In genomic region chr4:117189856-117190543, GRCm38 (mm10) we compare ENCODE assay signal across 8 mouse cellular contexts. TPM values are rescaled to one million over a fixed set of nuclear protein-coding genes. Genes with fewer than 3 reads are reported as not detected.
A peak's percentile ranks its signal among the peaks of the same experiment; 100 is the strongest.
DNase-seq lines count a peak whose midpoint lies in the region; ATAC-seq and TF ChIP-seq lines count a peak whose summit lies in the region.

No protein-coding gene starts in this region.

- no peak for TF ChIP-seq POLR2A in thymus, adult 2 months (IDR thresholded peaks at IDR 0.05; ENCODE audit: control insufficient read depth, extremely low read depth, insufficient read depth, low read length, poor library complexity)
- TF ChIP-seq POLR2A in kidney, adult 2 months (IDR thresholded peaks at IDR 0.05; ENCODE audit: low read depth, low read length), result peak; percentile 59

- peak overlapping the region; percentile 24; the same call in 1 of the 2 replicates for H3K27ac ChIP-seq in thymus, adult 2 months (ENCODE audit: control insufficient read depth, insufficient read depth, low read length)
- peak overlapping the region; percentile 78 for H3K27ac ChIP-seq in kidney, adult 2 months (ENCODE audit: insufficient read depth, low read depth, low read length)
- peak overlapping the region; percentile 82 for H3K27ac ChIP-seq in liver, embryonic 16.5 days (ENCODE audit: low read length)
- H3K27ac ChIP-seq in neural tube, embryonic 14.5 days (ENCODE audit: low read depth, low read length), result peak overlapping the region; percentile 25; the same call in 1 of the 2 replicates

- TF ChIP-seq CTCF in thymus, adult 2 months (IDR thresholded peaks at IDR 0.05; ENCODE audit: borderline replicate concordance, control insufficient read depth, extremely low read depth, insufficient read depth, low read length, poor library complexity), result no peak
- TF ChIP-seq CTCF in kidney, adult 2 months (conservative IDR thresholded peaks at IDR 0.05; ENCODE audit: insufficient read depth, insufficient read length, low read depth, low read length), result no peak

- WGBS in thymus, adult 2 months, result 2% methylated on average over 9 of the region's 9 CpGs
- 1% methylated on average over 9 of the region's 9 CpGs for WGBS in kidney, adult 2 months
- under 1% methylated on average over 9 of the region's 9 CpGs for WGBS in liver, embryonic 16.5 days (ENCODE audit: insufficient replicate concordance)
- WGBS in neural tube, embryonic 14.5 days, result under 1% methylated on average over 9 of the region's 9 CpGs

- no peaks in the 10 kb centered on the region for H3K9me3 ChIP-seq in liver, embryonic 16.5 days (replicated peaks; ENCODE audit: control insufficient read depth, low read length)
- H3K9me3 ChIP-seq in neural tube, embryonic 14.5 days (ENCODE audit: control insufficient read depth, low read length), result no peaks in the 10 kb centered on the region

- peak overlapping the region; percentile 72 for H3K9ac ChIP-seq in liver, embryonic 16.5 days (ENCODE audit: low read depth, low read length)
- H3K9ac ChIP-seq in neural tube, embryonic 14.5 days (replicated peaks; ENCODE audit: low read depth, low read length), result peak overlapping the region; percentile 43; the same call in 1 of the 2 replicates

- H3K4me1 ChIP-seq in thymus, adult 2 months (replicated peaks; ENCODE audit: control insufficient read depth, insufficient read depth, low read length), result 0 out of 2 replicates have a peak, but pooled peaks cover 2% of the 10 kb centered on the region
- H3K4me1 ChIP-seq in kidney, adult 2 months (ENCODE audit: control insufficient read depth, insufficient read depth, low read length), result peaks cover 6% of the 10 kb centered on the region
- peaks cover 5% of the 10 kb centered on the region for H3K4me1 ChIP-seq in liver, embryonic 16.5 days (ENCODE audit: control insufficient read depth, low read depth, low read length)
- no peaks in the 10 kb centered on the region for H3K4me1 ChIP-seq in neural tube, embryonic 14.5 days (ENCODE audit: control insufficient read depth, insufficient read depth, low read length)

- H3K36me3 ChIP-seq in thymus, adult 2 months (ENCODE audit: control insufficient read depth, insufficient read depth, low read length), result no peaks in the 10 kb centered on the region
- H3K36me3 ChIP-seq in kidney, adult 2 months (ENCODE audit: control insufficient read depth, insufficient read depth, low read length), result no peaks in the 10 kb centered on the region
- no peaks in the 10 kb centered on the region for H3K36me3 ChIP-seq in liver, embryonic 16.5 days (ENCODE audit: control insufficient read depth, insufficient read depth)
- no peaks in the 10 kb centered on the region for H3K36me3 ChIP-seq in neural tube, embryonic 14.5 days (ENCODE audit: control insufficient read depth, insufficient read depth, low read length)

- H3K4me2 ChIP-seq in liver, embryonic 16.5 days (ENCODE audit: low read depth, low read length), result peak overlapping the region; percentile 65
- H3K4me2 ChIP-seq in neural tube, embryonic 14.5 days (ENCODE audit: low read depth, low read length), result peak overlapping the region; percentile 35; the same call in 1 of the 2 replicates

- peak; percentile 81 for ATAC-seq in common myeloid progenitor, adult 5-6 weeks (replicated peaks; ENCODE audit: low read depth, poor library complexity, severe bottlenecking)
- peak; percentile 83 for ATAC-seq in liver, embryonic 16.5 days (ENCODE audit: low read depth)
- ATAC-seq in neural tube, embryonic 14.5 days (ENCODE audit: low read depth), result peak; percentile 85

- DNase-seq in thymus, adult 2 months, result peak; percentile 22
- DNase-seq in thymus, adult 18-20 months, result no peak
- DNase-seq in heart, adult 9 months (ENCODE audit: low spot score in 2 of 2), result peak; percentile 23 to 24
- peak; percentile 70 for DNase-seq in kidney, adult 2 months
- DNase-seq in urinary bladder, adult 18-20 months (ENCODE audit: low spot score in 2 of 2), result no peak

- no peak overlapping the region for H3K4me3 ChIP-seq in thymus, adult 2 months (ENCODE audit: control insufficient read depth, insufficient read depth, low read length)
- no peak overlapping the region for H3K4me3 ChIP-seq in kidney, adult 2 months (ENCODE audit: insufficient read depth, low read depth, low read length)
- H3K4me3 ChIP-seq in liver, embryonic 16.5 days (ENCODE audit: low read depth, low read length), result peak overlapping the region; percentile 45
- H3K4me3 ChIP-seq in neural tube, embryonic 14.5 days (ENCODE audit: low read depth, low read length), result peak overlapping the region; percentile 4; the same call in 1 of the 2 replicates

- H3K27me3 ChIP-seq in thymus, adult 2 months (ENCODE audit: control insufficient read depth, insufficient read depth, low read length), result no peaks in the 10 kb centered on the region
- no peaks in the 10 kb centered on the region for H3K27me3 ChIP-seq in kidney, adult 2 months (replicated peaks; ENCODE audit: control insufficient read depth, insufficient read depth, low read length)
- H3K27me3 ChIP-seq in liver, embryonic 16.5 days (ENCODE audit: control insufficient read depth, insufficient read depth, low read depth, low read length), result no peaks in the 10 kb centered on the region
- H3K27me3 ChIP-seq in neural tube, embryonic 14.5 days (ENCODE audit: control insufficient read depth, insufficient read depth, low read length), result no peaks in the 10 kb centered on the region

RNA-seq across cellular contexts. Expression of gene Kif2c, which starts 7.6 kb away (rescaled TPM):
- 16.5 and 21.8 TPM in 2 replicates for polyA plus RNA-seq in thymus, adult 2 months (2012; rRNA removed)
- 33.7 and 40.7 TPM in 2 replicates for total RNA-seq in common myeloid progenitor, adult 5-6 weeks (2017)
- 0.20 and 0.50 TPM in 2 replicates for polyA plus RNA-seq in kidney, adult 2 months (2012; rRNA removed)
- 26.8 and 28.9 TPM in 2 replicates for polyA plus RNA-seq in liver, embryonic 16.5 days (2015; fragmentation: Nextera tagmentation; extraction: Ambion mirVana)
- polyA plus RNA-seq in neural tube, embryonic 14.5 days (2014; fragmentation: Nextera tagmentation; extraction: Ambion mirVana), result 3.5 and 6.0 TPM in 2 replicates

RNA-seq across cellular contexts. Expression of gene Rps8, which starts 34.0 kb away (rescaled TPM):
- polyA plus RNA-seq in thymus, adult 2 months (2012; rRNA removed), result 698 and 732 TPM in 2 replicates
- 1,886 and 2,148 TPM in 2 replicates for total RNA-seq in common myeloid progenitor, adult 5-6 weeks (2017)
- 372 and 534 TPM in 2 replicates for polyA plus RNA-seq in kidney, adult 2 months (2012; rRNA removed)
- polyA plus RNA-seq in liver, embryonic 16.5 days (2015; fragmentation: Nextera tagmentation; extraction: Ambion mirVana), result 514 and 522 TPM in 2 replicates
- polyA plus RNA-seq in neural tube, embryonic 14.5 days (2014; fragmentation: Nextera tagmentation; extraction: Ambion mirVana), result 549 and 599 TPM in 2 replicates

RNA-seq across cellular contexts. Expression of gene Plk3, which starts 56.2 kb away (rescaled TPM):
- 18.0 and 21.4 TPM in 2 replicates for polyA plus RNA-seq in thymus, adult 2 months (2012; rRNA removed)
- total RNA-seq in common myeloid progenitor, adult 5-6 weeks (2017), result 2.9 and 3.9 TPM in 2 replicates
- 6.9 and 8.6 TPM in 2 replicates for polyA plus RNA-seq in kidney, adult 2 months (2012; rRNA removed)
- 2.2 TPM in 2 replicates for polyA plus RNA-seq in liver, embryonic 16.5 days (2015; fragmentation: Nextera tagmentation; extraction: Ambion mirVana)
- 16.1 and 19.1 TPM in 2 replicates for polyA plus RNA-seq in neural tube, embryonic 14.5 days (2014; fragmentation: Nextera tagmentation; extraction: Ambion mirVana)

Comparison
In these comparisons a context has a peak if more than half of its experiments do, and no peak if none do; other contexts are left out.
1. DNase-seq: peak in thymus, adult 2 months (single experiment), heart, adult 9 months (2 of 2) and kidney, adult 2 months (single experiment); none in thymus, adult 18-20 months (0 of 2) and urinary bladder, adult 18-20 months (0 of 2).
2. H3K27ac ChIP-seq: peak in every context shown above with its lines; median percentile 82 in liver, embryonic 16.5 days; 78 in kidney, adult 2 months; 25 in neural tube, embryonic 14.5 days; 24 in thymus, adult 2 months.
3. H3K4me3 ChIP-seq: peak in liver, embryonic 16.5 days (single experiment) and neural tube, embryonic 14.5 days (single experiment); none in thymus, adult 2 months (single experiment) and kidney, adult 2 months (single experiment).
4. Peak in every context shown above with its lines, with median percentiles within 50 percentile points of each other: ATAC-seq.